Mouse (Mus musculus) forebrain, embryonic 13.5 days (tissue): Measurements from ENCODE around the gene Mtm1. TPM values are rescaled to one million over a fixed set of nuclear protein-coding genes. Genes with fewer than 3 reads are reported as not detected.

Source experiments
- ATAC-seq: fragments of 200-750 bp; cut with Nextera tagmentation; 2 replicates; pipeline ENCODE4 v1.8.0; 2017
- H3K27ac ChIP-seq: fragments of 300-500 bp; sonication (generic); 2 replicates; pipeline ENCODE4 v1.5.1; 2015; ENCODE audit warnings: inconsistent platforms, mild to moderate bottlenecking, moderate library complexity
- H3K27me3 ChIP-seq: fragments of 300-500 bp; sonication (generic); 2 replicates; pipeline ENCODE4 v1.6.1; 2015; ENCODE audit warnings: mild to moderate bottlenecking, inconsistent platforms
- H3K36me3 ChIP-seq: fragments of 300-500 bp; sonication (generic); 2 replicates; pipeline ENCODE4 v1.6.1; 2015; ENCODE audit warnings: mild to moderate bottlenecking, inconsistent platforms; ENCODE audit not compliant: poor library complexity, severe bottlenecking
- H3K4me1 ChIP-seq: fragments of 300-500 bp; sonication (generic); 2 replicates; pipeline ENCODE4 v1.6.1; 2015; ENCODE audit warnings: inconsistent platforms
- H3K4me2 ChIP-seq: fragments of 300-500 bp; sonication (generic); 2 replicates; pipeline ENCODE4 v1.6.1; 2015; ENCODE audit warnings: inconsistent platforms, mild to moderate bottlenecking, moderate library complexity
- H3K4me3 ChIP-seq: fragments of 300-500 bp; sonication (generic); 2 replicates; pipeline ENCODE4 v1.5.1; 2015; ENCODE audit warnings: mild to moderate bottlenecking, inconsistent platforms
- H3K9ac ChIP-seq: fragments of 300-500 bp; sonication (generic); 2 replicates; pipeline ENCODE4 v1.6.1; 2015; ENCODE audit warnings: mild to moderate bottlenecking, inconsistent platforms
- H3K9me3 ChIP-seq: fragments of 300-500 bp; sonication (generic); replicated peaks from 2 replicates; pipeline ENCODE4 v1.6.1; 2016; ENCODE audit warnings: inconsistent platforms
- WGBS: fragments of 180-500 bp; shearing (Covaris S2); methylation state at CpG from one replicate; pipeline ENCODE4 v1.1.7; 2015; 5-methylcytosine and 5-hydroxymethylcytosine counted together
- polyA plus RNA-seq: library from polyadenylated mRNA; unstranded; fragments of >200 nt; fragmentation: Nextera tagmentation; extraction: Ambion mirVana; gene quantifications from 2 replicates; pipeline ENCODE4 v1.2.1, GENCODE M21; 2015

The Mtm1 gene
- polyA plus RNA-seq, 1 experiment from 2014 or later = 6.0 TPM

DNA sequence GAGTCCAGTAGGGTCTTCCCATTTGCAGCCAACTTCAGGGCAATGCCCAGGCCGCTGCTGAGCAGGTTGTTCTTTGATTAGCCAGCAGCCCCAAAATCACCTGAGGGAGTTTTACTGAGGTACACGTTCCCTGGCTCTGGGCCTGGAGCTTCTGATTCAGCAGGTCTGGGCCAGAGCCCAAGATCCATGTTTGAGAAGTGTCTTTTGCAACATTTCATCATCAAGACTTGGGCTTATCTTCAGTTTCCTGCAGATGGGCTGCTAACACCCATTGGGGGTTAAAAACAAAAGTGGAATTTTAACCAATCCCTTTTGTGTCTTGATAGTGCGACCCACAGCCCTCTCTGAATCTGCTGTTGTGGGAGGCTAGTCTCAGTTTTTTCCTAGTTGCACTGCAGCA, 10.3 kb downstream of the Mtm1 start:
- no peak overlapping the region for H3K4me2 ChIP-seq

DNA sequence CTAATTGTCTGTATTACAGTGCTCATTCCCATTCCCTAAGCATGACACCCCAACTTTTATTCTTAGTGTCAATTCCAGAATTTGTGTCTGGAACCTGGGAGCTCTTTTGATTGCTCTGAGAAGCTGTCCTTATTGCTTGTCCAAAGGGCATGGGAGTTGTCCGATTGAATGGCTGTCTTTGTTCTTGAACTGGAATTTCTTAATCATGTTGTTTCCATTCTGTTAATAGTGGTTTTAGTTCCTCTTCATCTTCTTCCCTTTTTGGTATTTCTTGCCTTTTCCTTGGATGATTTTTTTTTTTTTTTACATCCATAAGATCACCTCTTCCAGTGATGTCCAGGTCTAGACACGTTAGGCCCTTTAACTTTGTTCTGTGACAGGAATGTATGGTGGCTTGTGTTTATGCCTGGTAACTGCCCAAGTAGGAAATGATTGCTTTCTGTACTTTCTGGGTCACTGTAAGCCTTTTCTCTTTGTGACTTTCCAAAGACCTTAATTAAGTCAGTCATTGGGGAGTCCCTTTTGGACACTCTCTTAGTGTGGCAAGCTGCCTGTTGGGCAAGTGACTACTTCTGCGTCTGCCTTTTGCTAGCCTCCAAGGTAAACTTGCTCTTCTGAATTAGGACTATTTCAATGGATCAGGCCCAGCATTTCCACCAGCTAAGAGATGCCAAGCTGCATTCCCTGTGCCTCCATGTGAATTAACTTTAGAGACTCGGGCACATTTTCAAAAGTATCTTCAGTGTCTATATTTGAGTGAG, 12.3 kb downstream of the Mtm1 start:
- H3K9ac ChIP-seq = no peak overlapping the region
- no peak for ATAC-seq
- no peak overlapping the region for H3K4me3 ChIP-seq
- no peak overlapping the region for H3K4me2 ChIP-seq
- no peaks in the 10 kb centered on the region for H3K36me3 ChIP-seq
- H3K4me1 ChIP-seq = no peaks in the 10 kb centered on the region
- 88% methylated on average over 4 of the region's 4 CpGs for WGBS
- no peaks in the 10 kb centered on the region for H3K9me3 ChIP-seq
- no peak overlapping the region for H3K27ac ChIP-seq
- H3K27me3 ChIP-seq = no peaks in the 10 kb centered on the region

More for the DNA sequence above, 10.3 kb downstream of the Mtm1 start:
- no peak overlapping the region for H3K4me3 ChIP-seq
- H3K9ac ChIP-seq = no peak overlapping the region
- no peaks in the 10 kb centered on the region for H3K27me3 ChIP-seq
- H3K27ac ChIP-seq = no peak overlapping the region
- H3K4me1 ChIP-seq = no peaks in the 10 kb centered on the region
- no peaks in the 10 kb centered on the region for H3K36me3 ChIP-seq
- ATAC-seq = no peak
- H3K9me3 ChIP-seq = no peaks in the 10 kb centered on the region
- 61% methylated on average over 3 of the region's 3 CpGs for WGBS

DNA sequence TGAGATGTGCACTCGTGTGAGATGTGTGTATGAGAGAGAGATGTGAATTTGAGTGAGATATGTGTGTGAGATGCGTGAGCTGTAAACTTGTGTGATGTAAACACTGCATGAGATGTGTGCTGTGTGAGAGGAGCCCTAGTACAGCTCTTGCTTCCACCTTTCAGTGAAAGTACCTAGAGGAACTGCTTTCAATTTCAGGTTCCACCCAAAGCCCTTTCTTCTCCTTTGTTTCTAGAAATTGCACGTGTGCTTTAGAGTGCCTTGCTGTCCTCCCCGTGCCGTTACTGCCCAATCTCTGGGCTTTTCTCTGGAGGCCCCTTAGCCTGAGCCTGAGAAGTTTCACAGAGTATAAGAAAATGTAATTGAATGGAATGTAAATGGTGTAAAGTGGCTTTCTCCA, 16.3 kb downstream of the Mtm1 start:
- no peak overlapping the region for H3K27ac ChIP-seq
- no peaks in the 10 kb centered on the region for H3K27me3 ChIP-seq
- no peak overlapping the region for H3K4me2 ChIP-seq
- H3K4me3 ChIP-seq = no peak overlapping the region
- H3K4me1 ChIP-seq = no peaks in the 10 kb centered on the region
- H3K9ac ChIP-seq = no peak overlapping the region
- no peak for ATAC-seq
- H3K9me3 ChIP-seq = no peaks in the 10 kb centered on the region
- no peaks in the 10 kb centered on the region for H3K36me3 ChIP-seq
- WGBS = 80% methylated on average over 5 of the region's 5 CpGs

DNA sequence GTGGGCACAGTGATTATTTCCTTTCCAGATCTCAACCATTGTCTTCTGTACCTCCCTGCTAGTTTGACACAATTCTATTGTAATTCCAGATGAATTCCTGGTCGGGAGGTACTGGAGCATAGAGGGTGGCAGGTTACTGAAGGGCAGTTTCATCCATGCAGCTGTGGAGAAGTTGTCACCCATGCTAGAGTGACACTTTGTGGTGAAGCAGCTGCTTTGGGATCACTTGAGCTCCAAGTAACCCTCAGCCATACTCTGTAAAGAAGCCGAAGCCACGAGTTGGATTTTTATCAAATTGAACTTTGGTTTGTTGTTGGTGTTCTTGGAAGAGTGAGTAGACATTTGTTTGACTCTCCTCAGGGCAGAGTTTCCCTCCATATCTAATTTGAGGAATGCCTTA, 17.6 kb downstream of the Mtm1 start:
- WGBS = 71% methylated on average over 3 of the region's 3 CpGs
- H3K4me3 ChIP-seq = no peak overlapping the region
- H3K27ac ChIP-seq = no peak overlapping the region
- no peaks in the 10 kb centered on the region for H3K9me3 ChIP-seq
- H3K9ac ChIP-seq = no peak overlapping the region
- no peaks in the 10 kb centered on the region for H3K36me3 ChIP-seq
- H3K4me1 ChIP-seq = no peaks in the 10 kb centered on the region
- no peak overlapping the region for H3K4me2 ChIP-seq
- ATAC-seq = no peak
- H3K27me3 ChIP-seq = no peaks in the 10 kb centered on the region

DNA sequence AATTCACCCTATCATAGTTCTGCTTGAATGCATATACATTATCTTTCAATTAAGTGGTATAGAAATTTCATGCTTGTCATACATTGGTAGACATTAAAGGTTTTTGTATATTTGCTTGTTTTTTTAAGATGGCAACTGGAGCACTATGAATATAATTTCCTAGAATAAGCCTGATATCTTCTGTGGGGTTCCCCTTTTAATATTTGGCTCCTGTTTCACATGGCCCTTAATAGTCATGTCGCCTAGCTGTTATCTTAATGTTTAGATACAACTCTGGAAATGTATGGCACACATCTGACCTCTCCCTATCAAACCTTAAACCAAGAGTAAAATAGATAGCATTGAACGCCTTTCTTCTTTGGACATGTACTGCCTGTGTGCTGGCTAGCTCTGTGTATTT, 20.3 kb downstream of the Mtm1 start:
- H3K9ac ChIP-seq = no peak overlapping the region
- no peaks in the 10 kb centered on the region for H3K36me3 ChIP-seq
- no peak for ATAC-seq
- H3K9me3 ChIP-seq = no peaks in the 10 kb centered on the region
- no peaks in the 10 kb centered on the region for H3K27me3 ChIP-seq
- H3K27ac ChIP-seq = no peak overlapping the region
- no peaks in the 10 kb centered on the region for H3K4me1 ChIP-seq
- no peak overlapping the region for H3K4me3 ChIP-seq
- WGBS = 95% methylated on average over 2 of the region's 2 CpGs
- H3K4me2 ChIP-seq = no peak overlapping the region

DNA sequence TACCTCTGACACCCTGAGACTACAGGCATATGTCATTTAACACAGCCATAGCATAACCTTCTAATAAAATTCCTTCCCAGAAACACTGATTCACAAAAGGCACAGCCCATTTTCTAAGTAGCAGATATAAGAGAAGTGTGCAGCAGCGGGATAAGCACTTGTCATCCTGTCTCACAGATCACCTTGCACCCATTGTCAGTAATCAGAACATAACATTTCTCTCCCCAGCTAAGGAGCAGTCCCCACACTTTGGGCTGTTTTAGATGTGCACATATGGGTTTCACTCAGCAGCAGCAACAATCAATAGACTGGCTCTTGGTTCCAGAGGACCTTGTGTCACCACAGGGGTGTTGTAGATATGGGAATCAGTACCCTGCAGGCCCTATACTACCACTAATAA, 45.9 kb downstream of the Mtm1 start:
- H3K27ac ChIP-seq = no peak overlapping the region
- no peaks in the 10 kb centered on the region for H3K9me3 ChIP-seq
- H3K9ac ChIP-seq = no peak overlapping the region
- H3K36me3 ChIP-seq = no peaks in the 10 kb centered on the region
- 88% methylated on average over 1 of the region's 1 CpGs for WGBS
- no peak overlapping the region for H3K4me2 ChIP-seq
- no peaks in the 10 kb centered on the region for H3K4me1 ChIP-seq
- H3K27me3 ChIP-seq = no peaks in the 10 kb centered on the region
- ATAC-seq = no peak
- no peak overlapping the region for H3K4me3 ChIP-seq

DNA sequence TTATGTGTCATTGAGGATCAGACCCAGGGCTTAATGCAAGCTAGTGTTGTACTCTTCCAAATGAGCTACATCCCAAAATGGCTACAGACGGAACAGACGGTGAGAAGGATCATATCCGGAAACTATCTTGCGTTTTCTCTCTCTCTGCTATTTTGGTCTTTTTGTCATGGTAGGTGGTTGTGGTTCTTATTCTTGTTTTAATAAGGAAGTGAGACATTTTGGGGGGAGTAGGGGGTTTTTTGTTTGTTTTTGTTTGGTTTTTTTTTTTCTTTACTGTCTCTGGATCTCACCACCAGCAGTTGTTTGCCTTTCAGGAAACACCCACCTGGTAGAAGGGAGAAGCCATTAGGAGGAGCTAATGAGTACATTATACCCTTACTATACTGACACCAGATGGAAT, 50.3 kb downstream of the Mtm1 start:
- no peak overlapping the region for H3K27ac ChIP-seq
- no peak for ATAC-seq
- 99% methylated on average over 4 of the region's 4 CpGs for WGBS
- H3K9ac ChIP-seq = no peak overlapping the region
- no peaks in the 10 kb centered on the region for H3K27me3 ChIP-seq
- H3K4me2 ChIP-seq = no peak overlapping the region
- no peaks in the 10 kb centered on the region for H3K9me3 ChIP-seq
- H3K36me3 ChIP-seq = no peaks in the 10 kb centered on the region
- H3K4me3 ChIP-seq = no peak overlapping the region
- no peaks in the 10 kb centered on the region for H3K4me1 ChIP-seq

DNA sequence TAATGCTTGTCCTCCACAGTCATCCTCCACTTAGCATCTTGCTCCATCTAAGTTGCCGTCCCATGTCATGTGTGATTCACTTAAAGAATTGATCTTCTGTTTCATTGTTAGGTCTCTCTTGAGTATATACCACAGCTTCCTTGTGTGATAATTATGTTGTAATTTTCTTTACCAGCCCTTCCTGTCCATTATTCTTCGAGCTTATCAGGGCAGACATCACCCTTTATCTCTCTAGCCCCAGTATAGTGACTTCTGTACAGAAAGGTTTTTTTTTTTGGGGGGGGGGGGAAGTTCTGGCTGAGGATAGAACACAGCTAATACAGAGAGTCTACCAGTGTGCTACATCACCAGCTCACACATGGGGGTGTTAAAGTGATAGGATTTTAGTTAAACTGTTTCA, 53.7 kb downstream of the Mtm1 start:
- H3K9me3 ChIP-seq = no peaks in the 10 kb centered on the region
- H3K9ac ChIP-seq = no peak overlapping the region
- H3K27me3 ChIP-seq = no peaks in the 10 kb centered on the region
- H3K4me3 ChIP-seq = no peak overlapping the region
- no peak overlapping the region for H3K4me2 ChIP-seq
- no peak overlapping the region for H3K27ac ChIP-seq
- ATAC-seq = no peak
- H3K36me3 ChIP-seq = no peaks in the 10 kb centered on the region
- no peaks in the 10 kb centered on the region for H3K4me1 ChIP-seq
- WGBS = 77% methylated on average over 2 of the region's 2 CpGs

DNA sequence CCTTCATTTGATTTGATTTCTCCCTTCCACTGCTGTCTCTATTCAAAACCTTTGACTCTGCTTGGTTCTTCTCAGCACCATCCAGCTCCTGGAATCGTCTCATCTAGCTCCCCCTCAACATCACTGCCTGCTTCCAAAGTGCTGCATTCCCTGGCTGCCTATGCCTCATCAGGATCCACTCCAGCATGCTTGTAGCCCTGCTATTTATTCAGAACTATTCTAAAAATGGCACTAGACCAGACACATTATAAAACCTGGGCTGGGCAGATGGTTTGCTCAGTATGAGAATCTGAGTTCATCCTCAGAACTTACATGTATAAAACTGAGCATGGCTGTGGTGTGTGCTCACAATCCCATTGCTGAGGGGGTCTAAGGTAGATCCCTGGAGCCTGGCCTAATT, 58.4 kb downstream of the Mtm1 start:
- no peak for ATAC-seq
- WGBS = 76% methylated on average over 1 of the region's 1 CpGs
- H3K27me3 ChIP-seq = no peaks in the 10 kb centered on the region
- H3K9me3 ChIP-seq = no peaks in the 10 kb centered on the region
- no peak overlapping the region for H3K27ac ChIP-seq
- no peak overlapping the region for H3K4me2 ChIP-seq
- H3K4me1 ChIP-seq = no peaks in the 10 kb centered on the region
- H3K9ac ChIP-seq = no peak overlapping the region
- no peaks in the 10 kb centered on the region for H3K36me3 ChIP-seq
- no peak overlapping the region for H3K4me3 ChIP-seq

DNA sequence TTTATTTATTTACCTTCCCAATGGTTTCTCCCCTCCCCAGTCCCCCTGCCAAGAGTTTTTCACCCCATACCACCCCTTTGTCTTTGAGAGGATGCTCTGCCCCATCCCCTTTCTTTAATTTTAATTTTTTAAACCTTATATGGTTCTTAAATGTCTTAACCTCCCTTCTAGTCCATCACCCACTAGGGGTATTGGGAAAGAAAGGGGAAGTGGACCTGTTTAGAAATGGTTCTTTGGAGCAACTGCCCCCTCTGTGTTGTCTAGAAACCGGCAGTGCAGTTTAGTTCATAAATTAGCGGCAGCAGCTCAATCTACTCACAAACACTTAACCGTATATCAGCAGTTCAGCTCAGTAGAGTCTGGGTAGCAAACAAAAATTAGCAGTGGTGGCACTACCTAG, 63.6 kb downstream of the Mtm1 start:
- Histone ChIP-seq H3K4me1 (no peaks in the 10 kb centered on the region), H3K4me3 (no peak overlapping the region), H3K9me3 (no peaks in the 10 kb centered on the region), H3K36me3 (no peaks in the 10 kb centered on the region), H3K9ac (no peak overlapping the region), H3K27me3 (no peaks in the 10 kb centered on the region), H3K27ac (no peak overlapping the region), H3K4me2 (no peak overlapping the region)
- 90% methylated on average over 3 of the region's 3 CpGs for WGBS
- no peak for ATAC-seq

DNA sequence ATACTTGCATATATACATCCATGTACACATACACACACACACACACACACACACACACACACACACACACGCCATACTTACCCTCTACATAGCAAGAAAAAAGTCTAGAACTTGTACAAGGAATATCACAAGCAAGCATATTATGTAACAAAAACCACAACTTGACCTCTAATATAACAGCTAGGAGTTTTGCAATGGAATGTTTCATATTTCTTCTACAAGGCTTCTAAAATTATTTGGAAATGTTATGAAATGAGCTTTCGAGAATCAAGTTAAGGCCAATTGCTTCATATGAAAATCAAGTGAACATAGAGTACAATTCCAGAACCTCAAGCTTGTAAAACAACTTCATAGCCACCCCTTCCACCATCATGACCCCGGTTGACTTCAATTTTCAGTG, 74.9 kb downstream of the Mtm1 start:
- Histone ChIP-seq H3K9ac (no peak overlapping the region), H3K4me1 (no peaks in the 10 kb centered on the region), H3K4me2 (no peak overlapping the region), H3K36me3 (no peaks in the 10 kb centered on the region), H3K27ac (no peak overlapping the region), H3K4me3 (no peak overlapping the region), H3K27me3 (no peaks in the 10 kb centered on the region), H3K9me3 (no peaks in the 10 kb centered on the region)
- ATAC-seq = no peak
- 83% methylated on average over 3 of the region's 3 CpGs for WGBS

DNA sequence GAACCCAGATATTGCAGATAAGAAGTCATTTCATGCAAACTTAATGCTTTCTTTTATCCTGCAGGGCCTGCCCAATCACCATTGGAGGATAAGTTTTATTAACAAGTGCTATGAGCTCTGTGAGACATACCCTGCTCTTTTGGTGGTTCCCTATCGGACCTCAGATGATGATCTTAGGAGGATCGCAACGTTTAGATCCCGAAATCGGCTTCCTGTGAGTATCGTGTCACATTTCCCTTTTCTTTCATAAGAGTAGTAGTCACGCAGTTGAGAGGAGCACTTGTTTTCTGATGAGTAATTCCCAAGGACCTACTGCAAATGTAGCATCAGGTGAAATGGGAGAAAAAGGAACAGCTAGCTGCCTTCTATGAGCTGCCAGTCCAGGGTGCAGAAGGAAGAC, 76.5 kb downstream of the Mtm1 start:
- 90% methylated on average over 7 of the region's 7 CpGs for WGBS
- H3K27ac ChIP-seq = no peak overlapping the region
- H3K9me3 ChIP-seq = no peaks in the 10 kb centered on the region
- no peak overlapping the region for H3K9ac ChIP-seq
- no peaks in the 10 kb centered on the region for H3K36me3 ChIP-seq
- H3K4me2 ChIP-seq = no peak overlapping the region
- H3K4me3 ChIP-seq = no peak overlapping the region
- ATAC-seq = no peak
- H3K4me1 ChIP-seq = no peaks in the 10 kb centered on the region
- H3K27me3 ChIP-seq = no peaks in the 10 kb centered on the region

DNA sequence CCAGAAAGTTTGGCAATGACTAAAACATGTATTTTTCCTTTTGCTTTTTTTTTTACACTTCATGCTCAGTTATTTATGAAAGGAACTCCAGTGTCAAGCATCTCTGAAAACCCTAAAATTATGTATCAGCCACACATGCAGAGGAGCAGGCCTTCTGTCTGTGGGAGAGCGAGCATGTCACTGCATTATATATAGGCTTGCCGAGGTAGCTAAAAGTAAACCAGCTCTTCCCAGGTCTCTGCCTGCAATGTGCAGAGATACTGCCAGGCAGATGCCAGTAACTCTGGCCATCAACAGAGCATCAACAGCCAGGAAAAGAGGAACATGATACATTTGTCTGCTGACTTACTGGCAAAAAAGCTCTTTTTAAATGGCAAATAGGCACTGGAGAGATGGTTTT, 83.6 kb downstream of the Mtm1 start:
- Histone ChIP-seq H3K27me3 (no peaks in the 10 kb centered on the region), H3K9me3 (no peaks in the 10 kb centered on the region), H3K27ac (no peak overlapping the region), H3K4me2 (no peak overlapping the region), H3K4me1 (no peaks in the 10 kb centered on the region), H3K36me3 (no peaks in the 10 kb centered on the region), H3K4me3 (no peak overlapping the region), H3K9ac (no peak overlapping the region)
- ATAC-seq = no peak
- WGBS = 90% methylated on average over 2 of the region's 2 CpGs
